Mouse (Mus musculus): Measurements from ENCODE around the gene Rpl9-ps6. TPM values are rescaled to one million over a fixed set of nuclear protein-coding genes. Genes with fewer than 3 reads are reported as not detected.
A peak's percentile ranks its signal among the peaks of the same experiment; 100 is the strongest.

The Rpl9-ps6 gene
- polyA plus RNA-seq (2016; fragmentation: Nextera tagmentation; extraction: Ambion mirVana) = 70.5 and 72.3 TPM in 2 replicates

DNA sequence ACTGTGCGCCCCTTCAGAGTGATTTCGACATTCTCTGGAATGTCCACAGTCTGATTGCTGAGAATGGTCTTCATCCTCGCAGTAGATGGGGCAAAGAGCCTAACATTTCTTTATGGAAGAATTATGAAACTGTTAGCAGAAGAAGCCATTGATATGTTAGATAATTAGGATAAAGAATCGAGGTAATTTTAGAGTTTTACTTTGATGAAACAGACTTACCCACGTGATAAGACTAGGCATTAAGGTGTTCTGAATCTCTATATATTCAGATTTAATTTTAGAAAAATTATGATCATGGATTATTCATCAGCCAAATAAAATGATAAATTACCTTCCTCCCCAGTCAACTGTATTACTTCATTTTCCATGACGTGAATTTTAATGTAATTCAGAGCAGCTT, at the start of gene Rpl9-ps6:
TSS of gene Rpl9-ps6 (minus strand) at position 101 of the 400 bp plus-strand sequence.
- 92% methylated on average over 6 of the region's 6 CpGs for WGBS
- H3K27me3 ChIP-seq = no peaks in the 10 kb centered on the region
- no peaks in the 10 kb centered on the region for H3K36me3 ChIP-seq
- H3K9ac ChIP-seq (replicated peaks) = no peak within 1 kb of the TSS
- ATAC-seq (ENCODE audit: low FRiP score, low read depth) = no peak
- no peak within 1 kb of the TSS for H3K27ac ChIP-seq (replicated peaks)
- no peaks in the 10 kb centered on the region for H3K9me3 ChIP-seq
- no peak within 1 kb of the TSS for H3K4me2 ChIP-seq (replicated peaks)
- H3K4me1 ChIP-seq = no peaks in the 10 kb centered on the region
- H3K4me3 ChIP-seq = no peak within 1 kb of the TSS

DNA sequence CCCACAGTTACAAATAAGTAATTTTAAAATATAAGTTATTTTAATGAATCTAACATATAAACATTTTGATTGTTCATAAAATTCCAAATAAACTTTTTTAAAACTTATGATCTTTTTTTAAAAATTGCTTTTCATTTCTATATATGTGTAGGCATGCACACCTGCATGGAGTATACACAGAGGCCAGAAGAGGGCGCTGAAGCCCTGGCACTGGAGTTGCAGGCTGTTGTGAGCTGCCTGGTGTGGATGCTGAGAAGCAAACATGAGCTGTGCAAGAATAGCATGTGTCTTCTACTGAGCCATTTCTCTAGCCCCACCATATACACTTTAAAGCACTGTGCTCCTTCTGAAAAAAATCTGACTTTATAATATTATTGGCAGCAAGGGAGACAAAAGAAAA, 46.1 kb upstream of the Rpl9-ps6 start:
- no peak overlapping the region for H3K27ac ChIP-seq (replicated peaks)
- H3K9me3 ChIP-seq = peaks cover 3% of the 10 kb centered on the region; the same call in 1 of the 2 replicates
- no peak overlapping the region for H3K9ac ChIP-seq (replicated peaks)
- no peak overlapping the region for H3K4me2 ChIP-seq (replicated peaks)
- no peaks in the 10 kb centered on the region for H3K27me3 ChIP-seq
- no peak for ATAC-seq (ENCODE audit: low FRiP score, low read depth)
- no peaks in the 10 kb centered on the region for H3K4me1 ChIP-seq
- H3K4me3 ChIP-seq = no peak overlapping the region
- peaks cover 65% of the 10 kb centered on the region for H3K36me3 ChIP-seq
- 48% methylated on average over 1 of the region's 1 CpGs for WGBS

GRCm38 (mm10) chr19:32510962-32511361, 44.6 kb upstream of the Rpl9-ps6 start:
- H3K4me3 ChIP-seq = no peak overlapping the region
- no peak for ATAC-seq (ENCODE audit: low FRiP score, low read depth)
- WGBS = 94% methylated on average over 6 of the region's 6 CpGs
- H3K4me2 ChIP-seq (replicated peaks) = no peak overlapping the region
- peaks cover 3% of the 10 kb centered on the region; the same call in 1 of the 2 replicates for H3K9me3 ChIP-seq
- no peak overlapping the region for H3K9ac ChIP-seq (replicated peaks)
- H3K27me3 ChIP-seq = no peaks in the 10 kb centered on the region
- no peaks in the 10 kb centered on the region for H3K4me1 ChIP-seq
- peaks cover 58% of the 10 kb centered on the region for H3K36me3 ChIP-seq
- H3K27ac ChIP-seq (replicated peaks) = no peak overlapping the region

GRCm38 (mm10) chr19:32510267-32510666, 43.9 kb upstream of the Rpl9-ps6 start:
- H3K27ac ChIP-seq (replicated peaks) = no peak overlapping the region

GRCm38 (mm10) chr19:32507526-32507925, 41.1 kb upstream of the Rpl9-ps6 start:
- no peak for ATAC-seq (ENCODE audit: low FRiP score, low read depth)
- WGBS = 95% methylated on average over 8 of the region's 9 CpGs
- no peak overlapping the region for H3K4me2 ChIP-seq (replicated peaks)

More at GRCm38 (mm10) chr19:32510267-32510666, 43.9 kb upstream of the Rpl9-ps6 start:
- Histone ChIP-seq H3K9ac (replicated peaks) (no peak overlapping the region), H3K27me3 (no peaks in the 10 kb centered on the region), H3K4me1 (no peaks in the 10 kb centered on the region), H3K4me2 (replicated peaks) (no peak overlapping the region), H3K36me3 (peaks cover 52% of the 10 kb centered on the region), H3K9me3 (peaks cover 3% of the 10 kb centered on the region; the same call in 1 of the 2 replicates), H3K4me3 (no peak overlapping the region)
- no peak for ATAC-seq (ENCODE audit: low FRiP score, low read depth)
- WGBS = 94% methylated on average over 3 of the region's 3 CpGs

GRCm38 (mm10) chr19:32507100-32507499, 40.7 kb upstream of the Rpl9-ps6 start:
- H3K9me3 ChIP-seq = peaks cover 2% of the 10 kb centered on the region; the same call in 1 of the 2 replicates
- peaks cover 35% of the 10 kb centered on the region for H3K36me3 ChIP-seq
- no peak for ATAC-seq (ENCODE audit: low FRiP score, low read depth)
- no peak overlapping the region for H3K9ac ChIP-seq (replicated peaks)
- 91% methylated on average over 6 of the region's 6 CpGs for WGBS
- no peak overlapping the region for H3K4me3 ChIP-seq
- H3K4me2 ChIP-seq (replicated peaks) = no peak overlapping the region
- H3K27ac ChIP-seq (replicated peaks) = no peak overlapping the region
- no peaks in the 10 kb centered on the region for H3K4me1 ChIP-seq
- H3K27me3 ChIP-seq = no peaks in the 10 kb centered on the region

More at GRCm38 (mm10) chr19:32507526-32507925, 41.1 kb upstream of the Rpl9-ps6 start:
- Histone ChIP-seq H3K4me1 (no peaks in the 10 kb centered on the region), H3K4me3 (no peak overlapping the region), H3K27ac (replicated peaks) (no peak overlapping the region), H3K9me3 (peaks cover 3% of the 10 kb centered on the region; the same call in 1 of the 2 replicates), H3K27me3 (no peaks in the 10 kb centered on the region), H3K36me3 (peaks cover 36% of the 10 kb centered on the region), H3K9ac (replicated peaks) (no peak overlapping the region)

DNA sequence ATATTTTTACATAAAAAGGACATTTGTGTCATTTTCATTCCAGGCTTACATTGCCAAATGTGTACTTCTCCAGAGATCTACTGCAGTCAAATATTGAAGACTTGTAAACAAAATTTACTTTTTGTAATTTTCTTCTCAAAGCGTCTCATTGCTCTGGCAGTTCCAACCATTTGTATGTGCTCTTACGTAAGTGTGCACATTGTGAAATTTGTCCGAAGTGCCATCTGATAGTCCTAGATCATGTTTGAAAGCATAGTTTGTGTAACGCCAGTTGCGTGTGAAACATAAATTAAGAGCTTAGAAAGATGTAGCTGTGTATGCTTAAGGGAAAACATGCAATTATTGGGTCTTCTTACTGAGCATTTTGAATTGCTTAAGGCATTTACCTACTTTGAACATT, 40.1 kb upstream of the Rpl9-ps6 start:
- Histone ChIP-seq H3K4me1 (no peaks in the 10 kb centered on the region), H3K36me3 (peaks cover 31% of the 10 kb centered on the region), H3K4me3 (no peak overlapping the region), H3K27ac (replicated peaks) (no peak overlapping the region), H3K4me2 (replicated peaks) (no peak overlapping the region), H3K9me3 (no peaks in the 10 kb centered on the region), H3K27me3 (no peaks in the 10 kb centered on the region), H3K9ac (replicated peaks) (no peak overlapping the region)
- WGBS = 97% methylated on average over 5 of the region's 5 CpGs
- no peak for ATAC-seq (ENCODE audit: low FRiP score, low read depth)

GRCm38 (mm10) chr19:32506081-32506480, 39.7 kb upstream of the Rpl9-ps6 start:
- H3K9me3 ChIP-seq = no peaks in the 10 kb centered on the region
- H3K4me3 ChIP-seq = no peak overlapping the region
- 86% methylated on average over 8 of the region's 8 CpGs for WGBS
- no peak overlapping the region for H3K4me2 ChIP-seq (replicated peaks)
- H3K9ac ChIP-seq (replicated peaks) = no peak overlapping the region
- no peaks in the 10 kb centered on the region for H3K4me1 ChIP-seq
- ATAC-seq (ENCODE audit: low FRiP score, low read depth) = no peak
- H3K27ac ChIP-seq (replicated peaks) = no peak overlapping the region
- peaks cover 28% of the 10 kb centered on the region for H3K36me3 ChIP-seq
- no peaks in the 10 kb centered on the region for H3K27me3 ChIP-seq

DNA sequence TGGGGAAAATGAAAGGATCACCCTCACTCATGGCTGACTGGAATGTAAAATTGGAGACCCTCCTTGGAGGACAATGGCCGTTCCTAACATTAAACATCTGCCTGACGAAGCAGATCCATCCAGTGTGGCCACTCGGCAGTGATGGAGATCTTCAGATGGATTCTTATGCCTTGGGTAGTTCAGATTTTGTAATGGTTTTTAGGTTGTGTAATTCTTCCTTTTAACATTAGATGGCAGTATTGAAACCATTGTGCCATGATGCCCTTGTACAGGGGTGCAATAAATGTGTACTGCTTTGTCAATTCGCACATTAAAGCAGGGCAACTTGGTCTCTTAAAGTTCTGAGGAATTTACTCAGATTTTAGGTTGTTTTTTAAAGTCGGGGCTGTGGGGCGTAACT, 35.0 kb upstream of the Rpl9-ps6 start:
- no peaks in the 10 kb centered on the region for H3K9me3 ChIP-seq
- 0 out of 2 replicates have a peak, but pooled peaks have one; percentile 6 for ATAC-seq (ENCODE audit: low FRiP score, low read depth)
- no peak overlapping the region for H3K4me2 ChIP-seq (replicated peaks)
- no peak overlapping the region for H3K27ac ChIP-seq (replicated peaks)
- H3K4me1 ChIP-seq = no peaks in the 10 kb centered on the region
- H3K27me3 ChIP-seq = no peaks in the 10 kb centered on the region
- peaks cover 21% of the 10 kb centered on the region for H3K36me3 ChIP-seq
- no peak overlapping the region for H3K9ac ChIP-seq (replicated peaks)
- no peak overlapping the region for H3K4me3 ChIP-seq
- 83% methylated on average over 6 of the region's 6 CpGs for WGBS

- no peaks in the 10 kb centered on the region for H3K9me3 ChIP-seq
- H3K9ac ChIP-seq (replicated peaks) = no peak overlapping the region
- no peak for ATAC-seq (ENCODE audit: low FRiP score, low read depth)
- H3K4me1 ChIP-seq = no peaks in the 10 kb centered on the region
- no peak overlapping the region for H3K4me3 ChIP-seq
- no peak overlapping the region for H3K4me2 ChIP-seq (replicated peaks)
- 96% methylated on average over 5 of the region's 5 CpGs for WGBS
- no peaks in the 10 kb centered on the region for H3K27me3 ChIP-seq
- no peak overlapping the region for H3K27ac ChIP-seq (replicated peaks)
- peaks cover 37% of the 10 kb centered on the region for H3K36me3 ChIP-seq
Measured at GRCm38 (mm10) chr19:32498002-32498401, 31.6 kb upstream of the Rpl9-ps6 start.

GRCm38 (mm10) chr19:32497411-32497810, 31.0 kb upstream of the Rpl9-ps6 start:
- Histone ChIP-seq H3K9ac (replicated peaks) (no peak overlapping the region), H3K4me3 (no peak overlapping the region), H3K4me2 (replicated peaks) (no peak overlapping the region), H3K36me3 (peaks cover 42% of the 10 kb centered on the region), H3K9me3 (no peaks in the 10 kb centered on the region), H3K27ac (replicated peaks) (no peak overlapping the region), H3K27me3 (no peaks in the 10 kb centered on the region), H3K4me1 (no peaks in the 10 kb centered on the region)
- 94% methylated on average over 6 of the region's 6 CpGs for WGBS
- no peak for ATAC-seq (ENCODE audit: low FRiP score, low read depth)

DNA sequence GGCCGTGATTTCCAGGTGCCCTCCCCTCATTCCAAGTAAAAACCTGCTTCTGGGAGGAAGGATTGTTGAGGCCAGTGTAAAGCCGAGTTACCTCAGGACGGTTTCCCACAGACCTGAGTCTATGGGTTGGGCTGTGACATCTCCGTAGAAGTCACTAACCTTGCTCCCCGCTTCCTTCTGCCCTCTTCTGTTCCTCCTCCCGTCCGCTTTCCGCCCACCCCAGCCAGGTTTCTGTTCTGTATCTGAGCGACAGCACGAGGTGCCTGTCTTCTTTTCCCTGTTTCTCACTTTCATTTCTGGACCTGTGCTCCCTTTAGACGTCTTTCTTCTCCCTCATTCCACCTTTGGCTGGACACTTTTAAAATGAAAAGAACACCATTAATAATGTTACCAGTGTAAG, 28.7 kb upstream of the Rpl9-ps6 start:
- H3K9ac ChIP-seq (replicated peaks) = no peak overlapping the region
- H3K4me1 ChIP-seq = no peaks in the 10 kb centered on the region
- no peak for ATAC-seq (ENCODE audit: low FRiP score, low read depth)
- no peak overlapping the region for H3K4me3 ChIP-seq
- 89% methylated on average over 11 of the region's 11 CpGs for WGBS
- no peak overlapping the region for H3K27ac ChIP-seq (replicated peaks)
- no peaks in the 10 kb centered on the region for H3K9me3 ChIP-seq
- H3K4me2 ChIP-seq (replicated peaks) = no peak overlapping the region
- H3K36me3 ChIP-seq = peaks cover 49% of the 10 kb centered on the region
- no peaks in the 10 kb centered on the region for H3K27me3 ChIP-seq

DNA sequence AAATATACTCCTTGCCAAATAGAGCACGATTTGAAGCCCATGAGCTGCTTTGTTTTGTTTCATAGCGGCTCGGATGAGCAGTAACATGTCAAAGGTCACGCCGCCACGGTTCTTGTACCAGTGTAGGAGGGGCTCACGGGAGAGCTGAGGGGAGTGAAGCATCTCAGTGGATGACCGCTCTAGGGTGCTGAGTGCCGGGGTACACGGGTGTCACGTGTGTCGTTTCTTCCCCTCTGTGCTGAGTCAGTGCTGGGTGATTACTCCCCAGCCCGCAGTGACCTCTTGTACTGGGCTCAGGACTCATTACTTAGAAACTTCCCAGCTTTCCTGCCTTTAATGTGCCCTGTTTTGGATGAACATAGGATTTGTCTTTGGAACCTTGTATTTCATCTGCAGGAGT, 28.2 kb upstream of the Rpl9-ps6 start:
- no peak for ATAC-seq (ENCODE audit: low FRiP score, low read depth)
- H3K4me3 ChIP-seq = no peak overlapping the region
- no peaks in the 10 kb centered on the region for H3K9me3 ChIP-seq
- no peaks in the 10 kb centered on the region for H3K27me3 ChIP-seq
- no peak overlapping the region for H3K4me2 ChIP-seq (replicated peaks)
- peaks cover 49% of the 10 kb centered on the region for H3K36me3 ChIP-seq
- no peak overlapping the region for H3K27ac ChIP-seq (replicated peaks)
- no peak overlapping the region for H3K9ac ChIP-seq (replicated peaks)
- WGBS = 88% methylated on average over 13 of the region's 13 CpGs
- H3K4me1 ChIP-seq = no peaks in the 10 kb centered on the region
